Mouse (Mus musculus) forebrain, embryonic 12.5 days (tissue): ENCODE measurements around the gene Ccdc149. TPM values are rescaled to one million over a fixed set of nuclear protein-coding genes. Genes with fewer than 3 reads are reported as not detected.

Experiments
- ATAC-seq: fragments of 200-750 bp; cut with Nextera tagmentation; 2 replicates; pipeline ENCODE4 v1.8.0; 2017; ENCODE audit warnings: moderate TSS enrichment; ENCODE audit not compliant: low FRiP score
- H3K27ac ChIP-seq: fragments of 300-500 bp; sonication (generic); 2 replicates; pipeline ENCODE4 v1.5.1; 2016; ENCODE audit warnings: mild to moderate bottlenecking
- H3K27me3 ChIP-seq: fragments of 300-500 bp; sonication (generic); 2 replicates; pipeline ENCODE4 v1.6.1; 2016; ENCODE audit warnings: mild to moderate bottlenecking
- H3K36me3 ChIP-seq: fragments of 300-500 bp; sonication (generic); replicated peaks from 2 replicates; pipeline ENCODE4 v1.6.1; 2016; ENCODE audit warnings: mild to moderate bottlenecking
- H3K4me1 ChIP-seq: fragments of 300-500 bp; sonication (generic); 2 replicates; pipeline ENCODE4 v1.6.1; 2016
- H3K4me2 ChIP-seq: fragments of 300-500 bp; sonication (generic); 2 replicates; pipeline ENCODE4 v1.6.1; 2016; ENCODE audit warnings: mild to moderate bottlenecking, moderate library complexity
- H3K4me3 ChIP-seq: fragments of 300-500 bp; sonication (generic); replicated peaks from 2 replicates; pipeline ENCODE4 v1.5.1; 2016; ENCODE audit warnings: mild to moderate bottlenecking
- H3K9ac ChIP-seq: fragments of 300-500 bp; sonication (generic); 2 replicates; pipeline ENCODE4 v1.6.1; 2016; ENCODE audit warnings: mild to moderate bottlenecking
- H3K9me3 ChIP-seq: fragments of 300-500 bp; sonication (generic); 2 replicates; pipeline ENCODE4 v1.6.1; 2016
- WGBS: fragments of 180-500 bp; shearing (Covaris S2); methylation state at CpG from one replicate; pipeline ENCODE4 v1.1.7; 2016; 5-methylcytosine and 5-hydroxymethylcytosine counted together
- polyA plus RNA-seq: library from polyadenylated mRNA; unstranded; fragments of >200 nt; fragmentation: Nextera tagmentation; extraction: Ambion mirVana; gene quantifications from 2 replicates; pipeline ENCODE4 v1.2.1, GENCODE M21; 2016

Ccdc149 gene
- polyA plus RNA-seq, 1 experiment from 2014 or later, result 5.9 TPM

DNA sequence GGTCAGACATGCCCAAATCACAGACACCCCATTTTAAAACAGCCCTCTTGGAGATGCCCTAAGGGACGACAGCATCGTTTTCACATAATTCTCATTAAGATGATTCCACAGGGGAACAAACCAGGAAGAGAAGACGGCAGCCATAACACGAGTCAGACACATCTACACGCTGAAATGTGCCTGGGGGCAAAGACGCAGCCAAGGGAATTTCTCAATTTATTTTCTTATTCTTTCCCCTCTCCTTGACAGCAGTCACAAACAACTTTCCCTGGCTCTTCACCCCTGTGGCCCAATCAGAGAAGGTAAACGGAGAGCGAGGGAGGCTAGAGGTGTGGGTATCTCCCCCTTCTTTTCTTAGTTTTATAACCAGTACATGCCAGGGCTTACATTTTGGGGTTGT, 66.9 kb downstream of the Ccdc149 start:
- no peak overlapping the region for H3K4me3 ChIP-seq
- H3K27me3 ChIP-seq, result no peaks in the 10 kb centered on the region
- H3K4me1 ChIP-seq, result no peaks in the 10 kb centered on the region
- ATAC-seq, result no peak
- WGBS, result 92% methylated on average over 8 of the region's 8 CpGs
- no peak overlapping the region for H3K27ac ChIP-seq
- no peak overlapping the region for H3K4me2 ChIP-seq
- H3K9me3 ChIP-seq, result no peaks in the 10 kb centered on the region
- H3K36me3 ChIP-seq, result no peaks in the 10 kb centered on the region
- no peak overlapping the region for H3K9ac ChIP-seq

DNA sequence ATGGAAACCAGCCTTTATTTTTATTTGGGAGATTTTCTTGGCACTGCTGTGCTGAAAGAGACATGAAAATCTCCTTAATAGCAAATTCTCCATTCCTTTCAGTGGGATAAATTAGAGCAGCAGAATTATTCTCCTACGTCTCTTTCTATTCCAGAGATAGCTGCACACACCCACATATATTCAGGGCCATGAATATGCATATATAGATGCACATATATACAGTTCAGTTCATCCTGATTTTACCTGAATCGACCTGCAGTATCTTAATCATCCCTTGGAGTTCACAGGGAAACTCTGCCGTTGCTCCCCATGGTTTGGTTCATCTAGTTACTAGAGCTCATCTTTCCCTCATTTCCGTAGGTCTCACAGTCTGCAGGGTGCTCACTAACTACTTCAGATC, 77.6 kb downstream of the Ccdc149 start:
- no peak for ATAC-seq
- 90% methylated on average over 4 of the region's 4 CpGs for whole genome bisulfite sequencing
- H3K9me3 ChIP-seq, result no peaks in the 10 kb centered on the region
- no peak overlapping the region for H3K4me3 ChIP-seq
- H3K9ac ChIP-seq, result no peak overlapping the region
- no peaks in the 10 kb centered on the region for H3K27me3 ChIP-seq
- H3K36me3 ChIP-seq, result no peaks in the 10 kb centered on the region
- H3K4me1 ChIP-seq, result no peaks in the 10 kb centered on the region
- H3K4me2 ChIP-seq, result no peak overlapping the region
- no peak overlapping the region for H3K27ac ChIP-seq

DNA sequence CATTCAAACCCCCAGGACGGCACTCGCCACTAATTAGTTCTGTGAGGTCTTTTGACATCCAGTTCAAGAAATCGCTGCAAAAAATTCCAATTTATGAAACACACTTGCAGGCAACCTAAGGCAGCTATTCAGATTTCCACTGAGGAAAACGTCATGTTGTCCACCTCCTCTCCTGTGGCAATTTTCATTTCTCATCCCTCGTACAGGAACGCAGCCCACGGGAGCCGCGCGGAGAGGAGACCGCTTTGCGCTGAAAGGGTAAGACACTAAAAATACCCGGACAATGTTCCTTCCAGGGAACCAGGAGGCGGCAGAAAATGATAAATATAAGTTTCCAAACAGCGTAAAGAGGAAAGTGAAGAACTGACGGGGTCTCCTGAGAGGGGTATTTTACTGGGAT, 79.8 kb downstream of the Ccdc149 start:
- no peak overlapping the region for H3K4me3 ChIP-seq
- no peak overlapping the region for H3K9ac ChIP-seq
- H3K4me1 ChIP-seq, result no peaks in the 10 kb centered on the region
- H3K27me3 ChIP-seq, result no peaks in the 10 kb centered on the region
- no peak for ATAC-seq
- H3K36me3 ChIP-seq, result no peaks in the 10 kb centered on the region
- 76% methylated on average over 16 of the region's 16 CpGs for WGBS
- H3K27ac ChIP-seq, result no peak overlapping the region
- no peaks in the 10 kb centered on the region for H3K9me3 ChIP-seq
- no peak overlapping the region for H3K4me2 ChIP-seq

DNA sequence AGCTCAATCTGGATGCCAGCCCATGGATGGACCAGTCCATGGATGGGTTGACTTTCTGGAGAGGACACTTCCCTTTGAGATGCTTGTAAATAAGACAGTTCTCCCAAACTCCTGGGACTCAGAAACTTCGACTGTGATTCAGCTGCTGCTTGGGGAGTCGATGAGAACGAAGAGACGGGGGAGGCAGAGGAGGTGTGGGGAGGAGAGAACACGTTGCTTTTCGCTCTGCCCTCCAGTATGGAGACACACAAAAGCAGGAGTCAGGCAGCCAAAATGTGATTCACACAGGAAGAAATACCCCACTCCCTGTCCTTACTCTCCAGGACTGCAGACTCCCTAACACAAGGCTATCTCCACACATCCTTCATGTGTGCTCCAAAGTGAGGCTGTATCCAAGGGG, 80.9 kb downstream of the Ccdc149 start:
- no peaks in the 10 kb centered on the region for H3K36me3 ChIP-seq
- no peaks in the 10 kb centered on the region for H3K27me3 ChIP-seq
- no peak overlapping the region for H3K4me3 ChIP-seq
- no peak overlapping the region for H3K27ac ChIP-seq
- H3K9ac ChIP-seq, result no peak overlapping the region
- WGBS, result 90% methylated on average over 6 of the region's 6 CpGs
- no peaks in the 10 kb centered on the region for H3K9me3 ChIP-seq
- ATAC-seq, result no peak
- no peak overlapping the region for H3K4me2 ChIP-seq
- no peaks in the 10 kb centered on the region for H3K4me1 ChIP-seq

DNA sequence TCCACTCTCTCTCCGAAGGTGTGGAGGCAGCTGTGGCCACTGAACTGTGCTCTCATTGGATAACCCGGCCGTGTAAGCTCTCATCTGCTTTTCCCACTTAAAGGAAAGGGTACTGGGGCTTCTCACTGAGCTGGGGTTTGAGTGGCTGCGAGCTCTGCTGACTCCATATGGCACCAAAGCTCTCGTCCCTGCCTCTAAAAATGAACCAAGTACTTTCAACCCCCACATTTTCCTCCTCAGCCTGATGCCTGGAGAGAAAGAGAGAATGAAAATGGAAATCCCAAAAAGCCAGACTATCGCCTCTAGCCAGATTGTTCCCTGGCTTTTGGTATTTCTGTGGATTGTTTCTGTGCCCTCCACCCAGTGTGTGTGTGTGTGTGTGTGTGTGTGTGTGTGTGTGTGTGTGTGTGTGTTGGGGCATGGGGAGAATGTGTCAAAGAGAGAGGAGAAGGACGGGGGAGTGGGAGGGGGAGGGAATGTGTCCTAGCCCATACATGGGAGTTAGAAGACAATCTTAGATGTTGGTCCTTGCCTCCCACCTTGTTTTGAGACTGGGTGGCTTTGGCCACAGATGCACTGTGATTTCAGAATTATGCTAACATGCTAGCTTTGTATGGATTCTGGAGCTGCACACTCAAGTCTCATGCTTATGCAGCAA, 83.1 kb downstream of the Ccdc149 start:
- WGBS, result 74% methylated on average over 7 of the region's 7 CpGs
- H3K9ac ChIP-seq, result no peak overlapping the region
- no peak overlapping the region for H3K4me2 ChIP-seq
- no peaks in the 10 kb centered on the region for H3K36me3 ChIP-seq
- H3K9me3 ChIP-seq, result no peaks in the 10 kb centered on the region
- H3K4me3 ChIP-seq, result no peak overlapping the region
- ATAC-seq, result no peak
- no peaks in the 10 kb centered on the region for H3K27me3 ChIP-seq
- no peaks in the 10 kb centered on the region for H3K4me1 ChIP-seq
- H3K27ac ChIP-seq, result no peak overlapping the region

DNA sequence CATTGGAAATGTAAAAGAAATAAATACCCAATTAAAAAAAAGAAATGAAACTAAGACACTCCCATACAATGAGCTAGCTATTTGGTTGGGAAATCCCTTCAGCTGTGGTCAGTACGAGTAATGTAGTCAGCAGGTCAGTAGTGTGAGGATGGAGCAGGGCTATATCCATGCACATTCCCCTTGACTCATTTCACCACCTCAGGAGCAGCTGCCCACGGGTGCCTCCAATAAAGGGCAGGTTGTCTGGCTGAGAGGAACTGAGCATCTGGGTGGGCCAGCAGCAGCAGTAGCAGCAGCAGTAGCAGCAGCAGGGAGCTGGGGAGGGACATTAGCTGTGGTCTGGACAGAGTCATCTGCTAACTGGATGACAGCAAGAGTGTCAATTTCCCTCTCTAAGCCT, 85.3 kb downstream of the Ccdc149 start:
- H3K9ac ChIP-seq, result no peak overlapping the region
- H3K36me3 ChIP-seq, result no peaks in the 10 kb centered on the region
- no peak overlapping the region for H3K27ac ChIP-seq
- H3K4me1 ChIP-seq, result no peaks in the 10 kb centered on the region
- no peak overlapping the region for H3K4me3 ChIP-seq
- ATAC-seq, result no peak
- H3K9me3 ChIP-seq, result no peaks in the 10 kb centered on the region
- H3K4me2 ChIP-seq, result no peak overlapping the region
- WGBS, result 79% methylated on average over 2 of the region's 2 CpGs
- H3K27me3 ChIP-seq, result no peaks in the 10 kb centered on the region

DNA sequence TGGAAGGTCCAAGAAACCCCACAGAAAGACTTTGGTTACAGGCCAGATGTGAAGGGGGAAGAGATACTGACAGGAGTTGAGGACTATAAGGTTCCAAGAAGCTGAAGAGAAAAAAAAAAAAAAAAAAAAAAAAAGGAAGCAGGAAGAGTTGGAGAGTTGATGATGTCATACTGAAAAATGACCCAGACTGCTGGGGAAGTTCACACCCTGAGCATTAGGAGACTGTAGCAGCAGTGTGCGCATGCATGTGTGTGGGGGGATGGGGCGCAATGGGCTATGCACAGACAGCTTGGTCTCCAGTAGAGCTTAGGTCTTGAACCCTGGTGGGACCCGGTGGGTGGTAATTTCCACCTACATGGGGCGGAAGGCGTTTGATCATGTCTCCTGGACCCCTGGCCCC, 87.6 kb downstream of the Ccdc149 start:
- no peak for ATAC-seq
- WGBS, result 89% methylated on average over 5 of the region's 5 CpGs
- no peak overlapping the region for H3K4me3 ChIP-seq
- no peaks in the 10 kb centered on the region for H3K36me3 ChIP-seq
- H3K4me2 ChIP-seq, result no peak overlapping the region
- no peaks in the 10 kb centered on the region for H3K27me3 ChIP-seq
- H3K4me1 ChIP-seq, result no peaks in the 10 kb centered on the region
- no peak overlapping the region for H3K9ac ChIP-seq
- no peaks in the 10 kb centered on the region for H3K9me3 ChIP-seq
- no peak overlapping the region for H3K27ac ChIP-seq

DNA sequence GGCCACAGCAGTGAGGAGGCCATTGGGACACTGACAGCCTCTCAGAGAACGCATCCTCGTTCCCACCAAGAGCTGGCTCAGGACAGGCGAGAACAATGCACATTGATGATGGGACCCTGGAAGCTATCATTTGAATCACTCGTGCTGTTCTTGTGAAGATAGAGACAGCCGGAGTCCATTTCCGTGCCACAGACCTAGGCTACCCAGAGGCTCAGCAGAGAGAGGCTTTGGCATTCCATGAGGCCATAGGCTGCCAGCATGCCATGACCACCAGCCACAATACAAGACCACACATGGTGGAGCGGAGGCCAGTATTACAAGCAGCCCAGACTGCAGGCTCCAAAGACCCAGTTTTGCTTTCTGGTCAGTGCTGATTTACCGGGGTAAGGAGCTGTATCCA, 88.5 kb downstream of the Ccdc149 start:
- Histone ChIP-seq H3K4me3 (no peak overlapping the region), H3K9ac (no peak overlapping the region), H3K4me2 (no peak overlapping the region), H3K36me3 (no peaks in the 10 kb centered on the region), H3K9me3 (no peaks in the 10 kb centered on the region), H3K27me3 (no peaks in the 10 kb centered on the region), H3K4me1 (no peaks in the 10 kb centered on the region), H3K27ac (no peak overlapping the region)
- WGBS, result 83% methylated on average over 8 of the region's 8 CpGs
- no peak for ATAC-seq

DNA sequence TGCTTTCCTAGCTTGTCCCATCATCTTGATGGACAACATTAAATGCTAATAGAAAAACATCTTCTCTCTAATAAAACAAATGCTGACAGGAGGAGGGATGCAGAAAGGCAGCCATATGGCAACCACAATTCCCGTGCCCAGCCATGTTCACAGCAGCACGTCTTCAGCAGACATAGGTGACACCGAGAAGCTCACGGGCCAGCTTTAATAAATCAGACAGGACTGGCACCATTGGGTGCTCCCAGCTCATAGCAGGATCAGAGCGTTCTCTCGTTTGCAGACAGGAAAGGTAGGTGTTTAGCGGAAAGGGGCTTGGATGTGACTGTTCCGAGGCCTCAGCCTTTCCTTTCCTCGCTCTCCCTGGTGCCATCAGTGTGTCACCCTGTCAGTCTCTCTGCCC, 95.5 kb downstream of the Ccdc149 start:
- 87% methylated on average over 9 of the region's 9 CpGs for WGBS
- no peaks in the 10 kb centered on the region for H3K36me3 ChIP-seq
- no peaks in the 10 kb centered on the region for H3K9me3 ChIP-seq
- H3K27ac ChIP-seq, result no peak overlapping the region
- H3K4me1 ChIP-seq, result no peaks in the 10 kb centered on the region
- H3K4me3 ChIP-seq, result no peak overlapping the region
- no peak overlapping the region for H3K4me2 ChIP-seq
- ATAC-seq, result no peak
- H3K9ac ChIP-seq, result no peak overlapping the region
- H3K27me3 ChIP-seq, result no peaks in the 10 kb centered on the region

DNA sequence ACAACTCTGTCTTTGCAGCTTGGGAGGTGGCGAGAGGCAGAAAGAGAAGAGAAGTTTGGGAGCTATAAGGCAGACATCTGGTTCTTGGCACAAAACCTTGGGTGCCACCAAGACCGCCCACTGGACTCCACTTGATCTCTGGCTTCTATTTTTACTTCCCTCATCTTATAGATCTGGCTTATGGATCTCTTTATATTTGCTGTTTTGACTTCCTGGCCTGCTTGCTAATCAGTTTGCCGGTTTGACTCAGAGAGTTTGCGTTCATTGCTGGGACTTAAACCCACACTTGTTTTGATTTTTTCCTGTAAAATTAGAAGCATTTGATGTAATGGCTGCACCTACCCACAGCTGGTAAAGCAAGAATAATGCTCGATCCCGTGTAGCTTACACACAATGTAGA, 100.4 kb downstream of the Ccdc149 start:
- H3K27me3 ChIP-seq, result peaks cover 6% of the 10 kb centered on the region; the same call in 1 of the 2 replicates
- H3K4me1 ChIP-seq, result peaks cover 3% of the 10 kb centered on the region; the same call in 1 of the 2 replicates
- no peak overlapping the region for H3K4me3 ChIP-seq
- WGBS, result 94% methylated on average over 6 of the region's 6 CpGs
- no peaks in the 10 kb centered on the region for H3K9me3 ChIP-seq
- ATAC-seq, result no peak
- H3K4me2 ChIP-seq, result no peak overlapping the region
- no peak overlapping the region for H3K27ac ChIP-seq
- H3K9ac ChIP-seq, result no peak overlapping the region
- no peaks in the 10 kb centered on the region for H3K36me3 ChIP-seq

DNA sequence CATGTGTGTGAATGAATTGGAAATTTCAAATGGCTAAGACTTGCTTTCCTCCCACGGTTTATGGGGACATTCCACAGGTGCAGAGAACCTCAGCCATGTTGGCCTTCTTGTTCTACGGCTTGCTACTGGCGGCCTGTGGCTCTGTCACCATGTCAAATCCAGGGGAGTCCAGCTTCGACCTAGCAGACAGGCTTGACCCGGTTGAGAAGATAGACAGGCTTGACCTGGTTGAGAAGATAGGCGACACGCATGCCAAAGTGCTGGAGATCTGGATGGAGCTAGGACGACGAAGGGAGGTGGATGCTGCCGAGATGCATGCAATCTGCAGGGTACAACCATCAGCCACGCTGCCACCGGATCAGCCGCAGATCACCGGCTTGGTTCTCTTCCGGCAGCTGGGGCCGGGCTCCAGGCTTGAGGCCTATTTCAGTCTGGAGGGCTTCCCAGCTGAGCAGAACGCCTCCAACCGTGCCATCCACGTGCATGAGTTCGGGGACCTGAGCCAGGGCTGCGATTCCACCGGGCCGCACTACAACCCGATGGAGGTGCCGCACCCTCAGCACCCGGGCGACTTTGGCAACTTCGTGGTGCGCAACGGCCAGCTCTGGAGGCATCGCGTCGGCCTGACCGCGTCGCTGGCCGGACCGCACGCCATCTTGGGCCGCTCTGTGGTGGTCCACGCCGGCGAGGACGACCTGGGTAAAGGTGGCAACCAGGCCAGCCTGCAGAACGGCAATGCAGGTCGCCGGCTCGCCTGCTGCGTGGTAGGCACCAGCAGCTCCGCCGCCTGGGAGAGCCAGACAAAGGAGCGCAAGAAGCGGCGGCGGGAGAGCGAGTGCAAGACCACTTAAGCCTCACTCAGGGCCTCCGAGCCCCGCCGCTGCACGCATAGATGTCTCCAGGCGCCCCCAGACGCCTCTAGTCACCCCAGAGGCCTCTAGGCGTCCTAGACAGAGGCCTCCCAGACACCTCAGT, 103.2 kb downstream of the Ccdc149 start:
- Histone ChIP-seq H3K9ac (peak overlapping the region; percentile 9; the same call in 1 of the 2 replicates), H3K27ac (no peak overlapping the region), H3K9me3 (no peaks in the 10 kb centered on the region), H3K4me1 (peaks cover 11% of the 10 kb centered on the region), H3K27me3 (peaks cover 13% of the 10 kb centered on the region; the same call in 1 of the 2 replicates), H3K4me2 (peak overlapping the region; percentile 45), H3K4me3 (peak overlapping the region; percentile 15), H3K36me3 (no peaks in the 10 kb centered on the region)
- WGBS, result 50% methylated on average over 63 of the region's 63 CpGs
- peak; percentile 12; the same call in 1 of the 2 replicates for ATAC-seq

DNA sequence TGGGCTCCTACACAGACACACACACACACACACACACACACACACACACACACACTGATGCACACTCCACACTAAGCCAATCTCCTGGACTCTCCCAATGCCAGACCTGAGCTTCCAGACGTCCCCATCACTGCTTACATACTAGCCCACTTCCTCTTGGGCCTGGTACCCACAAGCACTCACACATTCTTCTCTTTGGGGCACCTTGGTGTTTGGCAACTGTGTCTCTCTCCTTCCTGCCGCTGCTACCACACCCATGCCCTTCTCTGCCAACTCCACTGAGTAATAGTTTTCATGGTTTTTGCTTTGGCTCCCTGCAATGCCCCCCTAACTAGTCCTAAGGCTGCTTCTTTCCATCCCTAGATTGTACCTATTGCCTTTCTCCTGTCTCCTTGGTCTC, 104.7 kb downstream of the Ccdc149 start:
- Histone ChIP-seq H3K27ac (no peak overlapping the region), H3K36me3 (no peaks in the 10 kb centered on the region), H3K9me3 (no peaks in the 10 kb centered on the region), H3K4me2 (no peak overlapping the region), H3K4me3 (no peak overlapping the region), H3K27me3 (peaks cover 13% of the 10 kb centered on the region; the same call in 1 of the 2 replicates), H3K9ac (no peak overlapping the region), H3K4me1 (peaks cover 15% of the 10 kb centered on the region)
- no peak for ATAC-seq
- 78% methylated on average over 2 of the region's 2 CpGs for WGBS
